Mouse (Mus musculus): ENCODE results near the gene Gm20716.
"Not testable (repeated sequence)": the region's sequence is repeated elsewhere in the genome, so short reads cannot be mapped to it uniquely, and the experiment has no call there.

Gene Gm20716

DNA sequence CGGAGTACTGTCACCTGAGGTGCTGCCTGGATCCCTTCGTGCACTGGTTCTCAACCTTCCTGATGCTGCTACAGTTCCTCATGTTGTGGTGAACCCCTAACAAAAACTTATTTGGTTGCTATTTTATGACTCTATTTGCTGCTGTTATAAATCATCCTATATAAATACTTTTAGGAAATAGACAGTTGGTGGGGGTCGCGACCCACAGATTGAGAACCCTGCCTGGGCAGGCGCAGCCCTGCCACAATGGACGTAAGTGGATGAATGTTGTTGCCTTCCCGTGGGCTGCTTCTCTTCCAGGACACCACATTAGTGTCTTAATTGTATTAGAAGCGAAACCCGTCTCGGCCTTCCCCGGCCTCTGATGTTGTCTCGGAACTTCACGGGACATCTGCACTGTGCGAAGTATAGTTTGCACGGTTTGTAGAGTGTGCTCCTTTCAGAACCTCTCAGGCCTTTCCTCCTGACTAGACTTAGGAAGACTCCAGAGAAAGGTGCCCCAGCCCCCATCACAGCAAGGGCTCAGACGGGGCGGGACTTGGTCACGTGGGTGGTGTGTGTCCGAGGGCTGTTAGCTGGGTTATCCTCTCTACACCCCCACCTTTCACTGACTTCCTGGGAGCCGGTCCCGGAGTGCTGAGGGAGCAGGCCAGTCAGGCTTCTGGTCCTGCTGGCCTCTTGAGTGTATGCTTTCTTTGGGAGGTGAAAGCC lies 63.3 kb downstream of the Gm20716 start:
- DNase-seq (ENCODE audit: extremely low read depth, low read depth), result no peak

DNA sequence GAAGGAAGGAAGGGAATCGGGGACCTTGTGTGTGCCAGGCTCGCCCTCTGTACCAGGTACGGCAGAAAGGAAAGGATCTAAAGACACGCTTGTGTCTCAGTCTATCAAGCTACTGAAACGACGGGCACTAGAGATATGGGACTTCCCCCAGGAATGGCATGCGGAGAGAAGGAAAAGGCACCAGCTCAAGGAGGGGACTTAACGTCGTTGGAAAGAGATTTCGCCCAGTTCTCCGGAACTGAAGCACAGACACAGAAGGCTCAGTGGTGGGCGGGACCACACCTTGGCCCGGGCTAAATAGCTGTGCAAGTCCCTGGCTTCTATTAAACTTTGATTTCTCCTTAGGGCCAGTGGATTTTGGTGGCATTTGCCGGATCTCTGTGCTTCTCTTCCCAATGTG lies 68.2 kb downstream of the Gm20716 start:
- DNase-seq (ENCODE audit: extremely low read depth, low read depth), result no peak

DNA sequence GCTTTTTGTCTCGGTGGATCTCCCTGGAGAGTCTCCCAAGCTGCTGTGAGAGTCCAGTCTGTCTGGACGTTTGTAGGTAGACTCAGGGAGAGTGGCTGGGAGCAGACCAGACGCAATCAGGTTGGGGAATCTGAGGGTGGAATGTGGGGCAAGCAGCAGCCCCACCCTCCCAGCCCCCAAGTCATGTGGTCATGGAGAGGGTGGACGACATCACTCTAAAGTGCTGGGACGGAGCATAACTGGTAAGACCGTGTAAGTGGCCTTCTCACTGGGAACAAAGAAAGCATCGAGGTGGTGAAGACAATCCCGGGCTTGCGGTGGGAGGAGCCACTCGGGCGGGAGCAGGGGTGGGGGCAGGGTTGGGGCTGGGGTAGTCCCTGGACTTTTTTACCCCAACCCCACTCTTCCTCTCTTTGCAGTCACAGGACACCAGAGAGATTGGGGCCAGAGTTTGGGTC lies 68.6 kb downstream of the Gm20716 start:
- DNase-seq (ENCODE audit: extremely low read depth, low read depth), result no peak

DNA sequence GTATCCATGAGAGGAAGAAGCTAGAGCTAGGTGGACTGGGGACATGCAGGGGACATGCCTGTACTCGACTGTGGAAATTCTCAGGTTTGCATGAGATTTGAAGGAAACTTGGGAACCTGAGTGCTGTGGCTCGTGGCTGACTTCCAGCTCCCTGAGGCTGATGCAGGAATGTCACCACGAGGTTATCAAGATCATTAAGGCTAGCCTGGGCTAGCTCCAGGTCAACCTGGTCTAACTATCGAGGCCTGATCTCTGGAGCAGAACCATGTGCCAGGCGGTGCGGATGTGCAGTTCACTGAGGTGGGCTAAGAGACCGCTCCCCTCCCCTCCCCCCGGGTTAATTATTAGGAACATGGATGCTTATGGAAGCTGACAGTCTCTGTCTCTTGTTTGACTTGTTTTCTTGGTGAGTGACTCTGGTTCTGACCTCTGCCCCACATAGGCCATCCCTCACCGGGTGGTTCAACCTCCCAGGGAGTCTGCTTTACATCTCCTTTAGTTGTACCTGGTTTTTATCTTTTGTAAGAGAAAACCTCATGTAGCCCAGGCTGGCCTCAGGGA lies 69.7 kb downstream of the Gm20716 start:
- no peak for DNase-seq (ENCODE audit: extremely low read depth, low read depth)

DNA sequence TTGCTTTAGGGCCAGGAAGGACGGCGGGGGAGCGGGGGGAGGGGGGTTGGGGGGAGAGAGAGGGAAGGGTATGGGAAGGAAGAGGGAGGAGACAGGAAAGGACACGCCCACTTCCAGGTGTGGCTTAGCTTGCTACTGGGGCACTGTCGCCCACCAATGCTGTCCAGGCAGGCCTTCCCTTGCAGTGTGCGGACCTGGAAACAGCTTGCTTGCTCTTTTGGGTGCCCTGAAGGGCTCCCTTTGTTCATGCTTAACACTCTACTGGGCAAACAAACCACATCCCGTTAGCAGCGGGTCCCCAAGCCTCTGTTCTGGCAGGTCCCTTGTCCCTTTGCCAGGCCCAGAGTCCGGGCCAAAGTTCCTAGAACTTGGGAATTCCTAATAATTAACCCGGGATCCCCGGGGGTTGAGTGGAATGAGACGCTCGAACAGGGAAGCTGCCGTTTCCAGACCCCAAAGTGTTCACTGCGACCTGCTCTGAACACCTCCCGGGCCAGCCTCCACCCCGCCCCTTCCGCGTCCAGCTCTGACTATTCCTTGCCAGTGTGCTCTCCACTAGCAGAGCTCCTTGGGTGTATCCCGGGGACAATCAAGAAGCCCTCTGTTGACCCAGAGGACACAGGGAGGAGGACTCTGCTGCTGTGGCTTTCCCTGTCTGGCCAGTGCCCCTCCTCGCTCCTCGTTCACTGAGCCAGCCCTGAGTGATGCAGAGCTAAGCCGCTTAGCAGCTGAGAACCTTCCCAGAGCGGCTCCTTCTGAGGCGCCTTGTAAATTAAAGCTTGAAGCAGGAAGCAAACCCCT lies 71.1 kb downstream of the Gm20716 start:
- no peak for DNase-seq (ENCODE audit: extremely low read depth, low read depth)

DNA sequence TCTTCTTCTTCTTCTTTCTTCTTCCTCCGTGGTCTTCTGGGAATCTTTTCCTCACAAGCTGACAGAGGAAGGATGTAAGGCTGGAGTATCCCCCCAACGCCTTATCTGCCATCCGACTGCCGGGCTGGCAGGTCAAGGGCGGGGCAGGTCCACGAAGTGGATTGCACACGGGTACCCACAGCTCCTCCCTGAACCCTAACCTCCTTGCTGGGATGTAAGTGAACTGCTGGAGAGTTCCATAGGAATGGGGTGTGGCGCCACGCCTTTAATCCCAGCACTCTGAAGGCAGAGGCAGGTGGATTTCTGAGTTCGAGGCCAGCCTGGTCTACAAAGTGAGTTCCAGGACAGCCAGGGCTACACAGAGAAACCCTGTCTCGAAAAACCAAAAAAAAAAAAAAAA lies 72.2 kb downstream of the Gm20716 start:
- not testable (repeated sequence) for DNase-seq (ENCODE audit: extremely low read depth, low read depth)

DNA sequence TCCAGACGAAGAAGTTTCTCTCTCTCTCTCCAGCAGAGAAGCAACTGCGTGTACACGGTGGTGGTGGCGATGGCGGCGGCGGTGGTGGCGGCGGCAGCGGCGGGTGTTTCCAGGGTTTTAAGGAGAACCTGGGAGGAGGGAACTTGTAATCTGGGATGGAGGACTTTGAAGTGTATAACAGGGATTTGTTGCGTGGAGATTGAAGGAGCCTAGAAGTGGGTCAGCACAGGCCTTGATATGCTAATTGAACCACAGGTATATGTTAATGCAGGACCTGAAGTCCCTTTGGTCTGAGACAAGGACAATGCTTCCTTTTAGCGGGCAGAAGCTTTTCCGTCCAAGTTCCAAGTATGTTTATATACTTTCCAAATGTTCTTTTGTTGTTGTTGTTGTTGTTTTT lies 73.8 kb downstream of the Gm20716 start:
- DNase-seq (ENCODE audit: extremely low read depth, low read depth), result no peak

DNA sequence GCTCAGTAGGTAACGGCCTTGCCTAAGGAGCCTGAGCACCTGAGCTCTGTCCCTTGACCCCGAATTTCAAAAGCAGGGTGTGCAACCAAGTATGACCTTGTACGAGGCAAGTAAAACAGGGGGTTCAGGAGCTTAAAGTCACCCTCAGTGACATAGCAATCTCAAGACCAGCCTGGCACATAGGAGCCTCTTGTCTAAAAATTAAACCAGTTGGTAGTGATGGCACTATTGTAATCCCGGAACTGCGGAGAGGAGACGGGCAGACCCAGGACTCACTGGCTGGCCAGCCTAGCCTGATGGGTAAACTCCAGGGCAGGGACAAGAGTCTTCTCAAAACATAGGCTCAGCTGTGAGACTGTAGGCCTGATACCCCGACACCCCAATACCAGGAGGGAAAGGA lies 74.5 kb downstream of the Gm20716 start:
- no peak for DNase-seq (ENCODE audit: extremely low read depth, low read depth)

DNA sequence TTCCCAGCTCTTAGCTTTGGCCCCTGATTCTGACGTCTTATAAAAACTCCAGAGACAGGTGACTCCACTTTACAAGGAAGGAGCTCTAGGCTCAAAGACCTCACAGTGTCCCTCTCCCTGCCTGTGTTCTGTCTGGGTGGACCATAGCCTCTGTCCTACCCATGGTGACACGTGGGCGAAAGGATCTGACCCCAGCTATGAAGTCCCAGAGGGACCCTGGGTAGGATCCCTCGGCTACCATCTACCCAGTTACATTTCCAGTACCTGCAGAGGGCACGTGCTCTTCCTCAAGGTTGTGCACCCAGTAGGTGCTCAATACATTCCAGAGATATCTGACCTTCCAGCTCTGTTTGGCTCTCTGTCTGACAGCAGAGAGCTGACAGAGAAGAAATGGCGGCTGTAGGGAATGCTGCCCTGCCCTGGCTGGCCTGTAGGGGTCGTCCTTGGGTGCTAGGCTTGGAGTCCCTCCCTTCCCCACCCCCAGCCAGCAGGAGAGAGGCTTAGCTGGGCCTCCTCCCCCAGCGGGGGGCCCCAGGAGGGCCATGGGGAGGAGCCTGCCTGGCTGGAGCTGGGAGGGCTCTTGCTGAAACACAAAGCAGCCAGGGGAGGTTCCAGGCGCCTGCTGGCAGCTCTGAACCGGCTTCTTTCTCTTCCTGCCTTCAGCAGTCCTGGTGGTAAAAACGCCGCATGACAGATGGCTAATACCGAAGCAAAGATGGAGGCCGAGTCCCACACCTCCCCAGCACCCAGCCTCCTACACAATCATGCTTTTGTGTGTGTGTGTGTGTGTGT lies 75.9 kb downstream of the Gm20716 start:
- DNase-seq (ENCODE audit: extremely low read depth, low read depth), result peak; percentile 53

DNA sequence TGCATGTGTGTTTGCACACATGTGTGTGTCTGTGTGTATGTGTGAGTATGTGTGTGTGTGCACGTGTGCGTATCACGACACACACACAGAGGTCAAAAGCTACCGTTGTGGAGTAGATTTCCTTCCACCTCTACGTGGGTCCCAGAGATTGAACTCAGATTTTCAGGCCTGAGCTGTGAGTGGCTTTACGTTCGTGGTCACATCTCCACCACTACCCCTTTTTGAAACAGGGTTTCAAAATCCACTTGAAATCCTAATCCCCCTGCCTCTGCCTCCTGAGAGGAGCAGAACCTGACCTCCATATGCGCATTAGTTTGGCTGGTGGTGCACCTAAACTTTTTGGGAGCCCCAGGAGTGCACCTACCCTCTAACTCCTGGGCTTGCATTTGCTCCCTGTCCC lies 80.9 kb downstream of the Gm20716 start:
- no peak for DNase-seq (ENCODE audit: extremely low read depth, low read depth)

DNA sequence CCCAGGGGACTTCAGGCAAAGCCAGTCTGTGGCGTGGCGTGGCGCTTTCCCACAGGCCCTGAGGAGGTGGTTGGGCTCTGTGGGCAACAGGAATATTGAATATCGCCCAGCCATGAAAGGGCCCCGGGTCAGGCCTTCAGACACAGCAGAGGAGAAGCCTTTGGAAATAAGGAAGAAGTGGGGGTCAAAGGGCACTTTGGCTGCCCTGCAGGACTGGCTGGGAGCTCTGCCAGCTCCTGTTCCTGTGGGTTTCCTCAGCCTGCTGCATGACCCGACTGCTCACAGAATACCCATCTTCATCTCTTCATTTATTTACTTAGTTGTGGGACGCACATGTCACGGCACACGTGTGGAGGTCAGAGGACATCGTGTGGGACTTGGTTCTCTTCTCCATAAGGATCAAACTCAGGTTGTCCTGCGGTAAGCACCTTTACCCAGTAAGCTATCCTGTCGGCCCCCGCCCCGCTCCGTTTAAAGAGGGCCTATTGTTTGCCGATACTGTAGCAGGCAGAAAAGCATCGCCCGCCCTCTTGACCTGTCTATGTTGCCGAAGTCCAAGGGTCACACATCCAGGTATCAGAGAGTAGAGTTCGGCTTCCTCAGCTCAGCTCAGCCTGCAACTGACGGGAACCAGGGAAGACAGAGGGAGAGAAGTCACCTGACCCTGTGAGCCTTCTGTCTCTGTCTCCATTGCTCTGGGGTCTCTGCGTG lies 82.3 kb downstream of the Gm20716 start:
- DNase-seq (ENCODE audit: extremely low read depth, low read depth), result no peak

DNA sequence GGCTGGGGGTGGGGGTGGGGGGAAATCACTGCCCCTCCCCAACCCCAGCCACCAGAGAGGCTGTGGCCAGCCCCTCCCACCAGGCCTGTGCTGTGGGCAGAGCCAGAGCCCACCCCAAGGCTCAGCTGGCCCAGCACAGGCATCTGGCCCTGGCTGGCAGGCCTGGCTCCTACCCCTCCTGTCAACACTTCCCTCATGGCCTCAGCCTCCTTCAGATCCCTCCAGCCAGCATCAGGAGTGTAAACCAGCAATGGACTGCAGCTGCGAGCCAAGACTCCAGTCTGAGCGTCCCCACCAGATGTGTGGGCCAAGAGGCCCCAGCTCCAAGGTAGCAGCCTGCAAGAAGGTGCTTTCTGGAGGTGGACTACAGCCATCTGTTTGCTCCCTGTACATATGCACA lies 84.7 kb downstream of the Gm20716 start:
- no peak for DNase-seq (ENCODE audit: extremely low read depth, low read depth)

DNA sequence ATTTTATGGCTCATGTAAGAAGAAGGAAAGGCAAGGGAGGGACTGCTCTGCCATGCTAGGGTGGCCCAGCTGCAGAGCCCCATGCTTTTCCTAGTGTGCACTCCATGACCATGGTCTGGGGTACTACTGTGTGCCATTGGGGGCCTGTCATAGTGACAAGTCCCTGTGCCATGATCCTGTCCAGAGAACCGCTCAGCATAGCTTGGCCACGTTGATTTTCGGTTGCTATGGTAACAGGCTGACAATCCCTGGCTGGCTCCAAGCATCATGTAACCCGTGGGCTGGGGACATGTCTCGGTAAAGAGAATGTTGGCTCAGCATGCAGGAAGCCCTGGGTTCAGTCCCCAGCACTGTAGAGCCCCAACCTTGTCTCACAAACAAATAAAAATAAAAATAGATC lies 86.4 kb downstream of the Gm20716 start:
- DNase-seq (ENCODE audit: extremely low read depth, low read depth), result no peak

DNA sequence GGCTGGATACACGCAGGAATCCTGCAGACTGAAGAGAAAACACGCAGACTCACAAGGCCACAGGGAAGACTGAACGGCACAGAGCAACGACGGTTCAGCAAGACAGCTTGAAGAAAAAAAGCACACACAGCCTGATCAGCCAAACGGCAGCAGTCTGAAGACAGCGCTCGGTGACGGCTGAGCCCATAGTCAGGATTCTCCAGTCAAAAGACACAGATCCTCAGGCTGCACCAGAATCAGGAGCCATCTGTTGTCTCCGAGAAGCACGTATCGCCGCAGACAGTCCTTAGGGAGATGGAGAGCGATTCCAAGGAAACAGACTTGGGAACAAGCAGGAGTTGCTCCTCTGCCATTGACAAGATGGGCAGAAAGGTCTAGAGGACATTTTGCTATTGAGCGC lies 93.0 kb downstream of the Gm20716 start:
- DNase-seq (ENCODE audit: extremely low read depth, low read depth), result no peak
